Mouse (Mus musculus) neural tube, embryonic 15.5 days (tissue): ENCODE measurements around the gene Zfp697. TPM values are rescaled to one million over a fixed set of nuclear protein-coding genes. Genes with fewer than 3 reads are reported as not detected.
"Not testable (repeated sequence)": the region's sequence is repeated elsewhere in the genome, so short reads cannot be mapped to it uniquely, and the experiment has no call there.

Source experiments
- ATAC-seq: fragments of 200-750 bp; cut with Nextera tagmentation; 2 replicates; pipeline ENCODE4 v1.8.0; 2017; ENCODE audit warnings: mild to moderate bottlenecking, moderate TSS enrichment, moderate library complexity; ENCODE audit not compliant: low FRiP score
- H3K27ac ChIP-seq: fragments of 300-500 bp; sonication (generic); replicated peaks from 2 replicates; pipeline ENCODE4 v1.5.1; 2015; ENCODE audit warnings: mild to moderate bottlenecking, inconsistent platforms
- H3K27me3 ChIP-seq: fragments of 300-500 bp; sonication (generic); replicated peaks from 2 replicates; pipeline ENCODE4 v1.6.1; 2015; ENCODE audit warnings: inconsistent platforms
- H3K36me3 ChIP-seq: fragments of 300-500 bp; sonication (generic); 2 replicates; pipeline ENCODE4 v1.6.1; 2015; ENCODE audit warnings: inconsistent platforms
- H3K4me1 ChIP-seq: fragments of 300-500 bp; sonication (generic); 2 replicates; pipeline ENCODE4 v1.6.1; 2015; ENCODE audit warnings: inconsistent platforms
- H3K4me2 ChIP-seq: fragments of 300-500 bp; sonication (generic); 2 replicates; pipeline ENCODE4 v1.6.1; 2015; ENCODE audit warnings: inconsistent platforms, mild to moderate bottlenecking, moderate library complexity
- H3K4me3 ChIP-seq: fragments of 300-500 bp; sonication (generic); replicated peaks from 2 replicates; pipeline ENCODE4 v1.5.1; 2015; ENCODE audit warnings: mild to moderate bottlenecking, inconsistent platforms
- H3K9ac ChIP-seq: fragments of 300-500 bp; sonication (generic); replicated peaks from 2 replicates; pipeline ENCODE4 v1.6.1; 2015; ENCODE audit warnings: mild to moderate bottlenecking, inconsistent platforms
- H3K9me3 ChIP-seq: fragments of 300-500 bp; sonication (generic); replicated peaks from 2 replicates; pipeline ENCODE4 v1.6.1; 2016; ENCODE audit warnings: inconsistent platforms
- WGBS: fragments of 180-500 bp; shearing (Covaris S2); methylation state at CpG from one replicate; pipeline ENCODE4 v1.1.7; 2015; ENCODE audit warnings: mixed read lengths; 5-methylcytosine and 5-hydroxymethylcytosine counted together
- polyA plus RNA-seq: library from polyadenylated mRNA; unstranded; fragments of >200 nt; fragmentation: Nextera tagmentation; extraction: Ambion mirVana; gene quantifications from 2 replicates; pipeline ENCODE4 v1.2.1, GENCODE M21; 2015

Gene Zfp697
- polyA plus RNA-seq, 1 experiment from 2014 or later = 17.0 TPM

GRCm38 (mm10) chr3:98614406-98614927 is 232.2 kb downstream of the Zfp697 start:
- not testable (repeated sequence) for H3K27ac ChIP-seq, H3K9me3 ChIP-seq, ATAC-seq, H3K9ac ChIP-seq, H3K4me3 ChIP-seq, H3K4me1 ChIP-seq, H3K27me3 ChIP-seq, H3K36me3 ChIP-seq, H3K4me2 ChIP-seq
- 80% methylated on average over 2 of the region's 2 CpGs for WGBS

DNA sequence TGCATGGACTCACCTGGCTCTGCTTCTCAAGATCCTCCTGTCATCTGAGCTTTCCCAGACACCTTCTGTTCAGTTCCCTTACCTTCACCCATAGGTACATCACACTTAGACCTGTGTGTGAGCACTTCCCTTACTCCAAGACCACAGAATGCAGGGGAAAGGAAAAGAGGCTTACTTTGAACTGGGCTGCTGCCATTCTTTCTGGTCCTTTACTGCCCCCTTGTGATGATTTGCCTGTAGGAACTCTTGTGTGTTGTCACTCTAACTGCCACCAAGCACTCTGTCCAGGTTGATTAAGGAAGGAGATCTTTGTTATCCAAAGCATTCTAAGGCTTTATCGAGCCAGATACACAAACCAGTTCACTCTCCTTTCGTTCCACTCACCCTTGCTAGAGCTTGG is 234.0 kb downstream of the Zfp697 start:
- not testable (repeated sequence) for H3K4me2 ChIP-seq, H3K36me3 ChIP-seq, H3K9me3 ChIP-seq, H3K4me3 ChIP-seq, H3K27me3 ChIP-seq, H3K9ac ChIP-seq, H3K27ac ChIP-seq, H3K4me1 ChIP-seq
- WGBS = 17% methylated on average over 2 of the region's 2 CpGs
- peak; percentile 50; the same call in 1 of the 2 replicates for ATAC-seq

GRCm38 (mm10) chr3:98616786-98617185 is 234.5 kb downstream of the Zfp697 start:
- not testable (repeated sequence) for H3K9me3 ChIP-seq, H3K9ac ChIP-seq, H3K27ac ChIP-seq, H3K4me2 ChIP-seq, H3K36me3 ChIP-seq, H3K27me3 ChIP-seq, ATAC-seq, H3K4me3 ChIP-seq, H3K4me1 ChIP-seq
- 80% methylated on average over 1 of the region's 1 CpGs for WGBS

DNA sequence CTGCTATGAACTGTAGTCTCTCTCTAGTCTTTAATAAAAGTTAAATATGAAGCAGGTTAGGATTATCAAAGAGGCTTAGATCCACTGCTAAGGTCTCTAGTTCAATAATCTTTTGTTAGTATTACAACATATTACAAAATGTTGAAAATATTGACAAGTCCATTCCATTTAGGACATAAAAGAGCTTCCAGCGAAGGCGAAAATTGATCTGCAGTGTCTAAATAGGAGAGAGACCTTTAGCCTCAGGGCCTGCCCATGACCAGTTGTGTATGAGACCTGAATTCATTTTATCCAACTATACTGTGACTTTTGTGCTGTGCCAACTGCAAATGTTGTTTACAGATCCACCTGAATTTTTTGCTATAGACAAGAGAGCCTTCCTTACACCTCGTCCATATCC is 247.4 kb downstream of the Zfp697 start:
- ATAC-seq = no peak
- 91% methylated on average over 3 of the region's 3 CpGs for WGBS
- no peak overlapping the region for H3K4me3 ChIP-seq

DNA sequence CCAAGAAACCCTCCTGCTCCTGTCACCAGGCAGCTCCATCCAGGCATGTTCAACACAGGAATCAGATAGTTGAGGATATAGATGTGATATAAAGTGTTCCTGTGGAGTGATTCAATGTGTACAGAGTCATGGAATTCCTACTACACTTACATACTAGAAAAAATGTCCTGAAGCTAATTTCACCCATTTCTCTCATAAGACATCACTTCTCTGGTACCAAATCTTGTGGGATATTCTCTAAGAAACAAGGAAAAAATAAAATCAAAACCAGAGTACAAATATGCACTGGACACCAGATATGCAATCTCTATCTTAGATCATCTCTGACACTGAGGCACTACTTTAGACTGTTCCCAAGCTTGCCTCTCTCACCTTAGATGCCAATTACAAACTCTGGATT is 247.9 kb downstream of the Zfp697 start, which contains the start of gene Hsd3b5:
Gene Hsd3b5, minus strand, starts transcription at position 101 of the 400 bp plus-strand sequence.
- Histone ChIP-seq H3K27me3 (no peaks in the 10 kb centered on the region), H3K9ac (no peak within 1 kb of the TSS), H3K36me3 (no peaks in the 10 kb centered on the region), H3K4me1 (no peaks in the 10 kb centered on the region), H3K9me3 (no peaks in the 10 kb centered on the region), H3K4me3 (no peak within 1 kb of the TSS), H3K27ac (no peak within 1 kb of the TSS), H3K4me2 (no peak within 1 kb of the TSS)
- no peak for ATAC-seq

More for the DNA sequence above, 247.4 kb downstream of the Zfp697 start:
- Histone ChIP-seq H3K27me3 (no peaks in the 10 kb centered on the region), H3K36me3 (no peaks in the 10 kb centered on the region), H3K27ac (no peak overlapping the region), H3K9me3 (no peaks in the 10 kb centered on the region), H3K9ac (no peak overlapping the region), H3K4me1 (no peaks in the 10 kb centered on the region), H3K4me2 (no peak overlapping the region)

- ATAC-seq = no peak
- H3K36me3 ChIP-seq = no peaks in the 10 kb centered on the region
- H3K4me2 ChIP-seq = no peak overlapping the region
- H3K9me3 ChIP-seq = no peaks in the 10 kb centered on the region
- 93% methylated on average over 1 of the region's 1 CpGs for WGBS
- H3K9ac ChIP-seq = no peak overlapping the region
- no peak overlapping the region for H3K4me3 ChIP-seq
- H3K4me1 ChIP-seq = no peaks in the 10 kb centered on the region
- H3K27ac ChIP-seq = no peak overlapping the region
- no peaks in the 10 kb centered on the region for H3K27me3 ChIP-seq
Measured at GRCm38 (mm10) chr3:98635145-98635544, 252.9 kb downstream of the Zfp697 start.

GRCm38 (mm10) chr3:98680786-98681185 is 298.5 kb downstream of the Zfp697 start:
- Histone ChIP-seq H3K9me3 (no peaks in the 10 kb centered on the region), H3K4me1 (no peaks in the 10 kb centered on the region), H3K4me3 (no peak overlapping the region), H3K4me2 (no peak overlapping the region), H3K27ac (no peak overlapping the region), H3K9ac (no peak overlapping the region), H3K36me3 (no peaks in the 10 kb centered on the region), H3K27me3 (no peaks in the 10 kb centered on the region)
- ATAC-seq = no peak

DNA sequence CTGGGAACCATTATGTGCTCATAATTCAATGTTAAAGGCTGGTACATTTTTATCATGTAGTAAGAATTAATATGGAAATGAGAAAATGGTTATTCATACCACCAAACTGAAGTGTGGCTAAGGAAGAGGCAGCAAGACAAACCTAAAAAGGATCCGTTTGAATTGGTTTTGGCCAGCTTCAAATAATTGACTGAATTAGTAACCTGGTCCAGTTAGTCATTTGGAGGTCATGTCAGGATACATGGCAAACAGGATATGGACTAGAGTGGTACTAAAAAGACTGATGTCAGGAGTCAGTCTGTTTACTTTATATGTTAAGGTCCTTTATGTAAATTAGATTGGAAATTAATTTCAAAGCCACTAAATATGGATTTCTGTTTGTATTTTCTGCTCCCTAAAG is 300.1 kb downstream of the Zfp697 start:
- no peak overlapping the region for H3K27ac ChIP-seq
- ATAC-seq = no peak
- no peaks in the 10 kb centered on the region for H3K4me1 ChIP-seq
- no peaks in the 10 kb centered on the region for H3K36me3 ChIP-seq
- H3K9me3 ChIP-seq = no peaks in the 10 kb centered on the region
- no peak overlapping the region for H3K4me3 ChIP-seq
- no peak overlapping the region for H3K4me2 ChIP-seq
- H3K27me3 ChIP-seq = no peaks in the 10 kb centered on the region
- 82% methylated on average over 1 of the region's 1 CpGs for WGBS
- no peak overlapping the region for H3K9ac ChIP-seq

- H3K36me3 ChIP-seq = no peaks in the 10 kb centered on the region
- no peak for ATAC-seq
Measured at GRCm38 (mm10) chr3:98720740-98721139, 338.5 kb downstream of the Zfp697 start.

GRCm38 (mm10) chr3:98724376-98724775 is 342.1 kb downstream of the Zfp697 start, which contains the start of gene Hsd3b2:
Gene Hsd3b2, minus strand, starts transcription at chr3:98724543.
- Histone ChIP-seq H3K4me1 (no peaks in the 10 kb centered on the region), H3K36me3 (no peaks in the 10 kb centered on the region), H3K27ac (no peak within 1 kb of the TSS), H3K9ac (no peak within 1 kb of the TSS), H3K4me2 (no peak within 1 kb of the TSS), H3K4me3 (no peak within 1 kb of the TSS), H3K9me3 (no peaks in the 10 kb centered on the region), H3K27me3 (no peaks in the 10 kb centered on the region)
- WGBS = 79% methylated on average over 1 of the region's 1 CpGs
- no peak for ATAC-seq

More at GRCm38 (mm10) chr3:98720740-98721139, 338.5 kb downstream of the Zfp697 start:
- Histone ChIP-seq H3K4me2 (no peak overlapping the region), H3K9ac (no peak overlapping the region), H3K4me1 (no peaks in the 10 kb centered on the region), H3K27me3 (no peaks in the 10 kb centered on the region), H3K4me3 (no peak overlapping the region), H3K9me3 (no peaks in the 10 kb centered on the region), H3K27ac (no peak overlapping the region)

- WGBS = 85% methylated on average over 2 of the region's 2 CpGs
- no peak overlapping the region for H3K4me2 ChIP-seq
- ATAC-seq = no peak
Measured at GRCm38 (mm10) chr3:98726281-98726680, 344.0 kb downstream of the Zfp697 start.

GRCm38 (mm10) chr3:98733724-98734123 is 351.5 kb downstream of the Zfp697 start:
- Histone ChIP-seq H3K4me2 (no peak overlapping the region), H3K27me3 (no peaks in the 10 kb centered on the region), H3K4me3 (no peak overlapping the region), H3K9ac (no peak overlapping the region), H3K9me3 (no peaks in the 10 kb centered on the region), H3K4me1 (no peaks in the 10 kb centered on the region), H3K36me3 (no peaks in the 10 kb centered on the region), H3K27ac (no peak overlapping the region)
- WGBS = 92% methylated on average over 2 of the region's 2 CpGs
- no peak for ATAC-seq

More at GRCm38 (mm10) chr3:98726281-98726680, 344.0 kb downstream of the Zfp697 start:
- H3K9me3 ChIP-seq = no peaks in the 10 kb centered on the region
- H3K4me1 ChIP-seq = no peaks in the 10 kb centered on the region
- no peaks in the 10 kb centered on the region for H3K27me3 ChIP-seq
- H3K27ac ChIP-seq = no peak overlapping the region
- H3K9ac ChIP-seq = no peak overlapping the region
- H3K36me3 ChIP-seq = no peaks in the 10 kb centered on the region
- no peak overlapping the region for H3K4me3 ChIP-seq

- ATAC-seq = no peak
- H3K4me2 ChIP-seq = no peak overlapping the region
- 58% methylated on average over 4 of the region's 4 CpGs for WGBS
- H3K9me3 ChIP-seq = no peaks in the 10 kb centered on the region
- H3K36me3 ChIP-seq = no peaks in the 10 kb centered on the region
- H3K4me3 ChIP-seq = no peak overlapping the region
- H3K27me3 ChIP-seq = no peaks in the 10 kb centered on the region
- H3K27ac ChIP-seq = no peak overlapping the region
- no peak overlapping the region for H3K9ac ChIP-seq
- no peaks in the 10 kb centered on the region for H3K4me1 ChIP-seq
Measured at GRCm38 (mm10) chr3:98734340-98734739, 352.1 kb downstream of the Zfp697 start.
